Mouse (Mus musculus) forebrain, embryonic 16.5 days (tissue): Measurements from ENCODE around the gene Dync1h1. TPM values are rescaled to one million over a fixed set of nuclear protein-coding genes. Genes with fewer than 3 reads are reported as not detected.
"Not testable (repeated sequence)": the region's sequence is repeated elsewhere in the genome, so short reads cannot be mapped to it uniquely, and the experiment has no call there.

Experiments used
- ATAC-seq: fragments of 200-750 bp; cut with Nextera tagmentation; 2 replicates; pipeline ENCODE4 v1.8.0; 2017; ENCODE audit warnings: mild to moderate bottlenecking, moderate library complexity
- H3K27ac ChIP-seq: fragments of 300-500 bp; sonication (generic); 2 replicates; pipeline ENCODE4 v1.5.1; 2014; ENCODE audit warnings: low read length, control low read depth
- H3K27me3 ChIP-seq: fragments of 300-500 bp; sonication (generic); replicated peaks from 2 replicates; pipeline ENCODE4 v1.6.1; 2014; ENCODE audit warnings: low read length; ENCODE audit not compliant: control insufficient read depth, insufficient read depth
- H3K36me3 ChIP-seq: fragments of 300-500 bp; sonication (generic); 2 replicates; pipeline ENCODE4 v1.6.1; 2014; ENCODE audit not compliant: control insufficient read depth, insufficient read depth
- H3K4me1 ChIP-seq: fragments of 300-500 bp; sonication (generic); replicated peaks from 2 replicates; pipeline ENCODE4 v1.6.1; 2014; ENCODE audit warnings: low read length; ENCODE audit not compliant: control insufficient read depth, insufficient read depth
- H3K4me2 ChIP-seq: fragments of 300-500 bp; sonication (generic); 2 replicates; pipeline ENCODE4 v1.6.1; 2014; ENCODE audit warnings: mild to moderate bottlenecking, low read length, control low read depth
- H3K4me3 ChIP-seq: fragments of 300-500 bp; sonication (generic); replicated peaks from 2 replicates; pipeline ENCODE4 v1.5.1; 2014; ENCODE audit warnings: mild to moderate bottlenecking, low read length, control low read depth
- H3K9ac ChIP-seq: fragments of 300-500 bp; sonication (generic); replicated peaks from 2 replicates; pipeline ENCODE4 v1.6.1; 2014; ENCODE audit warnings: low read depth, low read length, control low read depth
- H3K9me3 ChIP-seq: fragments of 300-500 bp; sonication (generic); 2 replicates; pipeline ENCODE4 v1.6.1; 2016; ENCODE audit warnings: low read length; ENCODE audit not compliant: control insufficient read depth
- WGBS: fragments of 180-500 bp; shearing (Covaris S2); extraction: QIAGEN DNeasy Blood & Tissue Kit; methylation state at CpG from one replicate; pipeline ENCODE4 v1.1.7; 2014; 5-methylcytosine and 5-hydroxymethylcytosine counted together
- polyA plus RNA-seq: library from polyadenylated mRNA; unstranded; fragments of >200 nt; fragmentation: Nextera tagmentation; extraction: Ambion mirVana; gene quantifications from 2 replicates; pipeline ENCODE4 v1.2.1, GENCODE M21; 2015

Gene Dync1h1
- polyA plus RNA-seq, 1 experiment from 2014 or later, result 106 TPM

DNA sequence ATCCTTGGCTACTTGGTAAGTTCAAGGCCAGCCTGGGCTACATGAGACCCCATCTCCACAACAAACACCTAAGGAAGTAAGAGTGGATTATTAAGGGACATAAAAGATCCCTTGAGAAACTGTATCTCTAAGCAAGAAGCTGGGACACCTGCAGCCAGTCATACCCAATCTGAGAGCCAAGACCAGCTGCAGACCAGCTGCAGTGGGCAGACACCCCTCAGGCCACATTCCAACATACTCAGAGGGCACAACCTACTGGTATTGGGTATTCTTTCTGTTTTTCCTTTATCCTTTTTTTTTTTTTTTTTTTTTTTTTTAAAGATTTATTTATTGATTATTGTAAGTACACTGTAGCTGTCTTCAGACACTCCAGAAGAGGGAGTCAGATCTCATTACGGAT, 82.3 kb downstream of the Dync1h1 start:
- Histone ChIP-seq H3K9me3 (no peaks in the 10 kb centered on the region), H3K36me3 (0 out of 2 replicates have a peak, but pooled peaks cover 4% of the 10 kb centered on the region), H3K4me3 (no peak overlapping the region), H3K27ac (no peak overlapping the region), H3K4me2 (no peak overlapping the region), H3K27me3 (no peaks in the 10 kb centered on the region), H3K4me1 (peaks cover 4% of the 10 kb centered on the region), H3K9ac (no peak overlapping the region)
- no peak for ATAC-seq
- no CpG with 5 or more reads among the region's 1 CpGs for WGBS

DNA sequence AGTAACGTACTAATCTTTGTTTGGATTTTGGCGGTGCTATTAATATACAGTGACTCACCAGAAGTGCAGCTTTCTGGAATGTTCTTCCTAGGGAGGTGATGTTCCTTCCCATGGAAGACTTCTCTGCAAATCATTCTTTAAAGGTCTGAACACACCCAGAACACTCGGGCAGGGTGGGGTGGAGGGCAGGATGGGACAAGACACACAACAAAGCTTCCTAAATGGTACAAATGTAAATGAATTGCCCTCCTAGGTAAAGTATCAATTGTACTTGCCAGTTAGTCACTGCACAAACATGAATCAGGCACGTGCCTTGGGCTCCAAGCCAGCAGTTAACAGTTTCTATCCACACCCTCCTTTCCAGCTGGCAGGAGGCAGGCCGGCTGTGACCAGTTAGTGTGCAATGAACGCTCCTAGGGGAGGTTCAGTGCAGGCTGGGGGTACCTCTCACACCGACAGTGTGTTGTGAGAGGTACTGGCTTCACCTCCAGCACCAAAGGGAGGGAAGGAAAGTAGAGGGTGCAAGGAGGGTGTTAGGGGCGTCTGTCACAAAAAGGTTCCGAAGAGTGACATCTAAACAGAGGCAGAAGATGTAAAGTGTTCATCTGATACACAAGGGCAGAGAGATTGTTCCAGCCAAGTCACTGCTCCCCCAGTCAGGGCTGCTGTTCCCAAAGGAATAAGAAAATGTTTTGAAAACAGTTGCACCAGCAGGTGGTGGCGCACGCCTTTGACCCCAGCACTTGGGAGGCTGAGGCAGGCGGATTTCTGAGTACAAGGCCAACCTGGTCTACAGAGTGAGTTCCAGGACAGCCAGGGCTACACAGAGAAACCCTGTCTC, 86.9 kb downstream of the Dync1h1 start:
- Histone ChIP-seq H3K27me3 (no peaks in the 10 kb centered on the region), H3K36me3 (peaks cover 19% of the 10 kb centered on the region), H3K4me1 (peaks cover 4% of the 10 kb centered on the region), H3K4me2 (no peak overlapping the region), H3K4me3 (no peak overlapping the region), H3K9ac (no peak overlapping the region), H3K9me3 (no peaks in the 10 kb centered on the region), H3K27ac (peak overlapping the region; percentile 20; the same call in 1 of the 2 replicates)
- ATAC-seq, result peak; percentile 68
- WGBS, result 56% methylated on average over 12 of the region's 12 CpGs

- not testable (repeated sequence) for H3K9me3 ChIP-seq, H3K27ac ChIP-seq, ATAC-seq, H3K4me2 ChIP-seq, H3K4me1 ChIP-seq, H3K4me3 ChIP-seq, H3K9ac ChIP-seq, H3K27me3 ChIP-seq
- WGBS, result 93% methylated on average over 3 of the region's 3 CpGs
- peaks cover 19% of the 10 kb centered on the region for H3K36me3 ChIP-seq
Observed at GRCm38 (mm10) chr12:110688921-110689320, 87.7 kb downstream of the Dync1h1 start.

- no peak overlapping the region for H3K4me2 ChIP-seq
- peaks cover 15% of the 10 kb centered on the region for H3K4me1 ChIP-seq
- H3K9ac ChIP-seq, result no peak overlapping the region
- no peak for ATAC-seq
- H3K27ac ChIP-seq, result no peak overlapping the region
- peaks cover 23% of the 10 kb centered on the region for H3K36me3 ChIP-seq
- WGBS, result 86% methylated on average over 6 of the region's 6 CpGs
- H3K4me3 ChIP-seq, result no peak overlapping the region
- no peaks in the 10 kb centered on the region for H3K27me3 ChIP-seq
- no peaks in the 10 kb centered on the region for H3K9me3 ChIP-seq
Observed at GRCm38 (mm10) chr12:110689919-110690643, 88.8 kb downstream of the Dync1h1 start.

DNA sequence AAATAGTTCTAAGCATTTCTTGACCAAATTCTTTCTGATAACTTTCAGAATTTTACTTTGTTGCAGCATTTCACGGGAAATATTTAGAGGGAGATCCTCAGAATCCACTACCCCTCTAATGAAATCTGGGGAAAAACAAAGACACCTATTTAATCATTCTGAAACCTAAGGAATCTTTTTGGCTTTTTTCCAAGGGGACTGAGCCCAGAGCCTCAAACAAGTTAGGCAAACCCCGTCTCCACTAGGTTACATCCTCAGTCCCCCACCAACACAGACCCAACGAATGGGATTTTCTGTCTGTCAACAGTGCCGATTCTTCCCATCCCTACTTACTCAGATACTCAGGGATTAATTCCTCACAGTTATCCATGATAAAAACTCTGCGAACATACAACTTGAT, 92.1 kb downstream of the Dync1h1 start:
- ATAC-seq, H3K27me3 ChIP-seq, H3K27ac ChIP-seq, H3K9ac ChIP-seq, H3K4me3 ChIP-seq, H3K4me2 ChIP-seq, H3K9me3 ChIP-seq: not testable (repeated sequence)
- peaks cover 16% of the 10 kb centered on the region for H3K4me1 ChIP-seq
- 55% methylated on average over 5 of the region's 5 CpGs for WGBS
- H3K36me3 ChIP-seq, result peaks cover 19% of the 10 kb centered on the region

DNA sequence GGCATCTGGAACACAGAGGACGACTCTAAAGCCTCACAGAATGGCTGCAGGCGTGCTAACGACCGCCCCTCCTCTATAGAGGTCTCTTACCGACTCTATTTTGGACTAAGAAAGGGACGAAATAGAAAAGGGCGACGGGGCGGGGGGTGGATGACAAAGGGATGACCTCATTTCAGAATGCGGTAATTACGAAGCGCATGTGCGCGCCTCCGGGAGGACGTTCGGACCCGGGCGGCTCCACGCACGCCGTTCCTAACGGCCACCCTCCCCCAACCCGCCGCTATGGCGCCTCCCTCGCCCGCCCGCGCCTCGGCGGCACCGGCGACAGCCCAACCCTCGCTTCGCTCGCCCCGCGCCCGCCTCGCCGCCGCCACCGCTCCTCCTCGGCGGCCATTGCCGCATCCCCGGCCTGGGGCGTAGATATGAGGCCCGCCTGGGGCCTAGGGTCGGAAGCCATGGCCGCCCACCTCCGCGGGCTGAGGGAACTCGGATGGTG, 94.5 kb downstream of the Dync1h1 start:
- Histone ChIP-seq H3K36me3 (peaks cover 10% of the 10 kb centered on the region), H3K4me1 (peaks cover 16% of the 10 kb centered on the region), H3K4me3 (peak overlapping the region; percentile 99), H3K9me3 (no peaks in the 10 kb centered on the region), H3K27ac (peak overlapping the region; percentile 98), H3K9ac (peak overlapping the region; percentile 99), H3K4me2 (peak overlapping the region; percentile 52), H3K27me3 (0 out of 2 replicates have a peak, but pooled peaks cover 2% of the 10 kb centered on the region)
- under 1% methylated on average over 55 of the region's 55 CpGs for WGBS
- no peak; the same call in none of the 2 replicates for ATAC-seq

DNA sequence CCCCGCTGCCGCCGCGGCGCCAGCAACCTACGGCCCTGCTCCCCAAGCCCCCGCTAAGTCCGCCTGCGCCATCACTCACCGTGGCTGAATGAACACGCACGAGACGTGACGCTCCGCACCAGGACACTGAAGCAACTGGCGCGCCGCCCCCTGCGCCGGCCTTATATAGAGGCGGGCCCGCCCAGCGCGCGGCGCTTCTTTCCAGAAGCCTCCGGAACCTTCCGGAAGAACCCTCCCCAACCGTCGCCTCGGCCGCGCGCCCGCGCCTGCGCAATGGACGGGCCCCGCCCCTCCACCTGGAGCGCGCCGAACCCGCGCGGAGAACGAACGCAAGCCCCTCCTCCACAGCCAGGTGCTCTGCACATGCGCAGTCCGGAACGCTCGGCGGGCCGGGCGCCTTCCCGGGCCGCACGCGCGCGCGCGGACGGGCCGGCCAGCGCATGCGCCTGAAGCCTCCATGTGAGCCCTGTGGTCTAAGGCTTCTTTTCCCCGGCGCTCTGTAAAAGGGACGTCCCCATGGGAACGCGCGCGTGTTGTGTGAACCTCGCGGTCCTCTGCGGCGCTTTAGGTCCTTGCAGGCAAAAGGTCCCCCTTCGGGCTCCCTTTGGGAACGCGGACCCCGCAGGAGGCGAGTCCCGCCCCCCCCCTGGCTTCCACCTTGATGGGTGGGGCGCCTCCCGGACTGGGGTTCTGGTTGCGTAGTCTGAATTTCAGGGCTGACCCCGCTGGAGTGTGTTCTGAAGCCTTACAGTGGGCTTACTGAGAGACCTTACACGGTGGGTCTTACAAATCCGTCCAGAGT, 95.1 kb downstream of the Dync1h1 start:
- peak overlapping the region; percentile 99 for H3K9ac ChIP-seq
- H3K36me3 ChIP-seq, result peaks cover 10% of the 10 kb centered on the region
- H3K4me1 ChIP-seq, result peaks cover 16% of the 10 kb centered on the region
- under 1% methylated on average over 86 of the region's 89 CpGs for WGBS
- ATAC-seq, result peak; percentile 95
- H3K9me3 ChIP-seq, result no peaks in the 10 kb centered on the region
- peak overlapping the region; percentile 99 for H3K4me3 ChIP-seq
- 0 out of 2 replicates have a peak, but pooled peaks cover 2% of the 10 kb centered on the region for H3K27me3 ChIP-seq
- H3K4me2 ChIP-seq, result peak overlapping the region; percentile 83
- H3K27ac ChIP-seq, result peak overlapping the region; percentile 98

DNA sequence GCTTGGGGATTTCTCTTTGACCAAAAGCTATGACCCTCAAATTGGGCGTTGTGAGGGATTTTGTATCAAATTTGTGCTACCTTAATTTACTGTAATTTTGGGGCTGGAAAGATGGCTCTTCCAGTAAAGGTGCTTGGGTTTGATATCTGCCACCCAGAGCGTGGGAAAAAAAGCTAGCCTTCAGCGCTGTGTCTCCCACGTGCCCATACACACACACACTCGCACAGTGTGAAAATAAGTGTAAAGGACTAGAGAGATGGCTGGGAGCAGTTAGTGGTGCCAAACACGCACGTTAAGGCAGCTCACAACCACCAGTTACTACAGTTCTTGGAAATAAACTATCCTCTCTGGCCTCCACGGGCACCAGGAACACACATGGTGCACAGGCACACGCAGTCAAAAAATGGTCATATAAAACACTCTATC, 95.7 kb downstream of the Dync1h1 start:
- H3K9ac ChIP-seq, result peak overlapping the region; percentile 91
- peak overlapping the region; percentile 90; the same call in 1 of the 2 replicates for H3K27ac ChIP-seq
- H3K9me3 ChIP-seq, result no peaks in the 10 kb centered on the region
- peaks cover 10% of the 10 kb centered on the region for H3K36me3 ChIP-seq
- H3K4me3 ChIP-seq, result peak overlapping the region; percentile 99
- WGBS, result 43% methylated on average over 9 of the region's 9 CpGs
- H3K4me2 ChIP-seq, result peak overlapping the region; percentile 83
- ATAC-seq, result no peak
- H3K4me1 ChIP-seq, result peaks cover 16% of the 10 kb centered on the region
- H3K27me3 ChIP-seq, result 0 out of 2 replicates have a peak, but pooled peaks cover 2% of the 10 kb centered on the region
